Mouse (Mus musculus): Measurements from ENCODE around the gene Il1f5. TPM values are rescaled to one million over a fixed set of nuclear protein-coding genes. Genes with fewer than 3 reads are reported as not detected.

Gene Il1f5
- polyA plus RNA-seq, 1 experiment: not detected

GRCm38 (mm10) chr2:24311302-24312001 is 34.7 kb downstream of the Il1f5 start:
- H3K4me1 ChIP-seq (ENCODE audit: control insufficient read depth, insufficient read depth, insufficient read length, low read length): 0 out of 2 replicates have a peak, but pooled peaks cover 1% of the 10 kb centered on the region

GRCm38 (mm10) chr2:24316919-24317318 is 40.2 kb downstream of the Il1f5 start:
- Histone ChIP-seq H3K4me3 (ENCODE audit: low read depth, low read length) (no peak overlapping the region), H3K4me1 (ENCODE audit: control insufficient read depth, insufficient read depth, insufficient read length, low read length) (peaks cover 3% of the 10 kb centered on the region; the same call in 1 of the 2 replicates), H3K27me3 (ENCODE audit: control insufficient read depth, insufficient read depth, low read length) (no peaks in the 10 kb centered on the region), H3K27ac (ENCODE audit: insufficient read depth, low read depth, low read length) (no peak overlapping the region), H3K36me3 (ENCODE audit: control insufficient read depth, insufficient read depth, low read length) (no peaks in the 10 kb centered on the region)
- 35% methylated on average over 1 of the region's 1 CpGs for WGBS
- TF ChIP-seq CTCF (IDR thresholded peaks at IDR 0.05; ENCODE audit: extremely low read depth, insufficient read length, insufficient replicate concordance, low read depth, low read length): no peak
- TF ChIP-seq POLR2A (IDR thresholded peaks at IDR 0.05; ENCODE audit: low read depth, low read length): no peak

More at GRCm38 (mm10) chr2:24311302-24312001, 34.7 kb downstream of the Il1f5 start:
- TF ChIP-seq CTCF (IDR thresholded peaks at IDR 0.05; ENCODE audit: extremely low read depth, insufficient read length, insufficient replicate concordance, low read depth, low read length): no peak
- no peak for TF ChIP-seq POLR2A (IDR thresholded peaks at IDR 0.05; ENCODE audit: low read depth, low read length)
- H3K27me3 ChIP-seq (ENCODE audit: control insufficient read depth, insufficient read depth, low read length): no peaks in the 10 kb centered on the region
- H3K4me3 ChIP-seq (ENCODE audit: low read depth, low read length): no peak overlapping the region
- H3K27ac ChIP-seq (ENCODE audit: insufficient read depth, low read depth, low read length): no peak overlapping the region
- WGBS: 40% methylated on average over 6 of the region's 6 CpGs
- H3K36me3 ChIP-seq (ENCODE audit: control insufficient read depth, insufficient read depth, low read length): no peaks in the 10 kb centered on the region

- 59% methylated on average over 4 of the region's 4 CpGs for WGBS
- no peak overlapping the region for H3K27ac ChIP-seq (ENCODE audit: insufficient read depth, low read depth, low read length)
Observed at GRCm38 (mm10) chr2:24317919-24318598, 41.3 kb downstream of the Il1f5 start.

More at GRCm38 (mm10) chr2:24317919-24318598, 41.3 kb downstream of the Il1f5 start:
- no peak for TF ChIP-seq POLR2A (IDR thresholded peaks at IDR 0.05; ENCODE audit: low read depth, low read length)
- TF ChIP-seq CTCF (IDR thresholded peaks at IDR 0.05; ENCODE audit: extremely low read depth, insufficient read length, insufficient replicate concordance, low read depth, low read length): no peak
- no peaks in the 10 kb centered on the region for H3K27me3 ChIP-seq (ENCODE audit: control insufficient read depth, insufficient read depth, low read length)
- peaks cover 3% of the 10 kb centered on the region; the same call in 1 of the 2 replicates for H3K4me1 ChIP-seq (ENCODE audit: control insufficient read depth, insufficient read depth, insufficient read length, low read length)
- no peak overlapping the region for H3K4me3 ChIP-seq (ENCODE audit: low read depth, low read length)
- no peaks in the 10 kb centered on the region for H3K36me3 ChIP-seq (ENCODE audit: control insufficient read depth, insufficient read depth, low read length)

Other genes with a start within 250 kb of the Il1f5 start
- 0.10 TPM in 1 of 2 replicates, not detected in the other for gene Hnmt, start 227.6 kb upstream of the Il1f5 start, polyA plus RNA-seq (2012; rRNA removed)
- gene Tbpl2, start 180.4 kb upstream of the Il1f5 start, polyA plus RNA-seq (2012; rRNA removed): not detected in 2 replicates
- gene Il1f8, start 123.8 kb upstream of the Il1f5 start, polyA plus RNA-seq (2012; rRNA removed): not detected in 2 replicates
- gene Il1f9, start 90.5 kb upstream of the Il1f5 start, polyA plus RNA-seq (2012; rRNA removed): not detected in 2 replicates
- not detected in 2 replicates for gene Il1f6, start 61.5 kb upstream of the Il1f5 start, polyA plus RNA-seq (2012; rRNA removed)
- not detected in 2 replicates for gene Il1f10, start 14.2 kb downstream of the Il1f5 start, polyA plus RNA-seq (2012; rRNA removed)
- 2.4 and 2.8 TPM in 2 replicates for gene Il1rn, start 59.9 kb downstream of the Il1f5 start, polyA plus RNA-seq (2012; rRNA removed)
- 10.6 and 14.0 TPM in 2 replicates for gene Psd4, start 90.6 kb downstream of the Il1f5 start, polyA plus RNA-seq (2012; rRNA removed)
- gene Pax8, start 198.6 kb downstream of the Il1f5 start, polyA plus RNA-seq (2012; rRNA removed): 2.4 and 10.4 TPM in 2 replicates

All from small intestine, adult 2 months (tissue).